In genomic region chr1:51584925-51585424, GRCm38 (mm10) we compare ENCODE assay signal across 9 mouse cellular contexts.
DNase-seq lines count a peak whose midpoint lies in the region; ATAC-seq and TF ChIP-seq lines count a peak whose summit lies in the region.
"Had no signal": no experiment of that assay in that cellular context is flagged by ENCODE, and none has a peak within 500 bp of the region (broad histone marks: within the 10 kb centered on the region; RNA-seq: fewer than 3 reads in every experiment).

No protein-coding gene starts in this region.

- WGBS in spleen, adult 2 months, result 2% methylated on average over 3 of the region's 3 CpGs
- WGBS in midbrain, embryonic 10.5 days, result 69% methylated on average over 3 of the region's 3 CpGs

- no peak for TF ChIP-seq CTCF in spleen, adult 2 months (IDR thresholded peaks at IDR 0.05; ENCODE audit: extremely low read depth, insufficient read depth, insufficient read length, insufficient replicate concordance)

- ATAC-seq in cerebellum, adult (ENCODE audit: insufficient number of reproducible peaks, low FRiP score, low TSS enrichment), result peak; percentile 78
- peak; percentile 93 for ATAC-seq in megakaryocyte progenitor cell, adult 5-6 weeks (replicated peaks; ENCODE audit: poor library complexity)

- H3K4me1 ChIP-seq in spleen, adult 2 months (ENCODE audit: control insufficient read depth, insufficient read depth, insufficient read length), result peaks cover 16% of the 10 kb centered on the region
- peaks cover 13% of the 10 kb centered on the region for H3K4me1 ChIP-seq in midbrain, embryonic 10.5 days

- H3K27ac ChIP-seq in spleen, adult 2 months (ENCODE audit: insufficient read depth, low read length), result peak overlapping the region; percentile 71
- H3K27ac ChIP-seq in midbrain, embryonic 10.5 days (replicated peaks), result no peak overlapping the region

- no peak for TF ChIP-seq POLR2A in spleen, adult 2 months (IDR thresholded peaks at IDR 0.05; ENCODE audit: low read depth, low read length)

- DNase-seq in cerebellum, postnatal 10 days, result no peak
- peak; percentile 38 to 85 for DNase-seq in spleen, adult 2 months (ENCODE audit: low read depth in 1 of 2, low spot score in 2 of 2)
- no peak for DNase-seq in spleen, postnatal 10 days (ENCODE audit: low spot score in 2 of 2)
- DNase-seq in midbrain, embryonic 10.5 days (ENCODE audit: low spot score), result no peak
- DNase-seq in c-Kit-positive CD71-positive TER-119-positive erythroid progenitor cells, embryonic 14.5 days (ENCODE audit: low spot score), result no peak
- no peak for DNase-seq in gastrocnemius, postnatal 14 days
- DNase-seq: kidney, postnatal 36 days had no signal

- intact Hi-C loops in gastrocnemius, postnatal 14 days (cut with DNase I; ENCODE audit: low total_unique reads), result no loop called here

- H3K9me3 ChIP-seq in midbrain, embryonic 10.5 days (replicated peaks), result no peaks in the 10 kb centered on the region

- H3K36me3 ChIP-seq in spleen, adult 2 months (ENCODE audit: control insufficient read depth, insufficient read depth, low read length), result no peaks in the 10 kb centered on the region
- H3K36me3 ChIP-seq in midbrain, embryonic 10.5 days, result no peaks in the 10 kb centered on the region

- H3K4me3 ChIP-seq in spleen, adult 2 months (ENCODE audit: extremely low read depth, insufficient read depth, insufficient read length), result no peak overlapping the region
- no peak overlapping the region for H3K4me3 ChIP-seq in midbrain, embryonic 10.5 days

- no peaks in the 10 kb centered on the region for H3K27me3 ChIP-seq in spleen, adult 2 months (ENCODE audit: control insufficient read depth, insufficient read depth, low read length)
- H3K27me3 ChIP-seq in midbrain, embryonic 10.5 days (ENCODE audit: low read depth, poor library complexity, severe bottlenecking), result peaks cover 8% of the 10 kb centered on the region; the same call in 1 of the 2 replicates

Comparison
In these comparisons a context has a peak if more than half of its experiments do, and no peak if none do; other contexts are left out.
1. DNase-seq: peak in spleen, adult 2 months (2 of 2); none in cerebellum, postnatal 10 days (0 of 2), spleen, postnatal 10 days (0 of 2), midbrain, embryonic 10.5 days (single experiment), c-Kit-positive CD71-positive TER-119-positive erythroid progenitor cells, embryonic 14.5 days (single experiment) and gastrocnemius, postnatal 14 days (single experiment).